Mouse (Mus musculus) lung, postnatal 0 days (tissue): Measurements from ENCODE around the gene Rgs8.

Experiments used
- CTCF ChIP-seq: IDR thresholded peaks from 2 replicates; pipeline ENCODE4 v1.5.1; 2016; ENCODE audit warnings: antibody characterized with exemption, mild to moderate bottlenecking
- EP300 ChIP-seq: IDR thresholded peaks from 2 replicates; pipeline ENCODE4 v1.6.1; 2016; ENCODE audit warnings: antibody characterized with exemption, mild to moderate bottlenecking, control low read depth

- no peak for TF ChIP-seq CTCF
- no peak for TF ChIP-seq EP300
Measured at GRCm38 (mm10) chr1:153697581-153698251, 44.9 kb downstream of the Rgs8 start.
